Mouse (Mus musculus): ENCODE measurements around the gene Tmem120b. TPM values are rescaled to one million over a fixed set of nuclear protein-coding genes. Genes with fewer than 3 reads are reported as not detected.

Gene Tmem120b
- polyA plus RNA-seq, 1 experiment: 38.8 TPM

GRCm38 (mm10) chr5:123151077-123151476 lies 82.9 kb downstream of the Tmem120b start:
- H3K27ac ChIP-seq (ENCODE audit: control insufficient read depth, insufficient read depth, low read depth, low read length, poor library complexity): peak overlapping the region; percentile 94
- whole genome bisulfite sequencing: 5% methylated on average over 7 of the region's 7 CpGs
- TF ChIP-seq CTCF (IDR thresholded peaks at IDR 0.05; ENCODE audit: control insufficient read depth, insufficient read depth, low read length): no peak
- peak; percentile 69; the same call in 1 of the 2 replicates for TF ChIP-seq POLR2A (IDR thresholded peaks at IDR 0.05; ENCODE audit: borderline replicate concordance, control insufficient read depth, low read depth, low read length)
- H3K4me3 ChIP-seq (replicated peaks; ENCODE audit: control insufficient read depth, low read depth, low read length): peak overlapping the region; percentile 71
- H3K4me1 ChIP-seq (ENCODE audit: control insufficient read depth, insufficient read depth, low read length): peaks cover 15% of the 10 kb centered on the region

GRCm38 (mm10) chr5:123151707-123152362 lies 83.6 kb downstream of the Tmem120b start:
- H3K4me1 ChIP-seq (ENCODE audit: control insufficient read depth, insufficient read depth, low read length): peaks cover 15% of the 10 kb centered on the region
- TF ChIP-seq CTCF (IDR thresholded peaks at IDR 0.05; ENCODE audit: control insufficient read depth, insufficient read depth, low read length) (no peak), POLR2A (IDR thresholded peaks at IDR 0.05; ENCODE audit: borderline replicate concordance, control insufficient read depth, low read depth, low read length) (no peak; the same call in 1 of the 2 replicates)
- peak overlapping the region; percentile 45 for H3K27ac ChIP-seq (ENCODE audit: control insufficient read depth, insufficient read depth, low read depth, low read length, poor library complexity)

GRCm38 (mm10) chr5:123152901-123153300 lies 84.7 kb downstream of the Tmem120b start:
- Histone ChIP-seq H3K27ac (ENCODE audit: control insufficient read depth, insufficient read depth, low read depth, low read length, poor library complexity) (peak overlapping the region; percentile 37; the same call in 1 of the 2 replicates), H3K4me1 (ENCODE audit: control insufficient read depth, insufficient read depth, low read length) (peaks cover 15% of the 10 kb centered on the region), H3K4me3 (replicated peaks; ENCODE audit: control insufficient read depth, low read depth, low read length) (peak overlapping the region; percentile 22)
- TF ChIP-seq CTCF (IDR thresholded peaks at IDR 0.05; ENCODE audit: control insufficient read depth, insufficient read depth, low read length): no peak
- TF ChIP-seq POLR2A (IDR thresholded peaks at IDR 0.05; ENCODE audit: borderline replicate concordance, control insufficient read depth, low read depth, low read length): no peak
- WGBS: 15% methylated on average over 1 of the region's 1 CpGs

More at GRCm38 (mm10) chr5:123151707-123152362, 83.6 kb downstream of the Tmem120b start:
- WGBS: 86% methylated on average over 19 of the region's 19 CpGs
- H3K4me3 ChIP-seq (replicated peaks; ENCODE audit: control insufficient read depth, low read depth, low read length): no peak overlapping the region

DNA sequence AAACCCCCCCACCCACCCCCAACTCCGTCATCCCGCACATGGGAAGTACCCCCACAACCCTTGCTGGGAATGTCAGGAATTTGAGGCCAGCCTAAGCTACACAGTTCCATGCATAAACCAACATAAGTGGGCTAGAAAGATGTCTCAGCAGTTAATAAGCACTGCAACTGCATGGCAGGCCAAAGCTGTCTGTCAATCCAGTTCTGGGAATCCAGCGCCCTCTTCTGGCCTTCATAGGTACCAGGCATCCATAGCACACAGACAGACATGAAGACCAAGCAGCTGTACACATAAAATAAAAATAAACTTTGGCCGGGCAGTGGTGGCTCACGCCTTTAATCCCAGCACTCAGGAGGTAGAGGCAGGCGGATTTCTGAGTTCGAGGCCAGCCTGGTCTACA lies 87.2 kb downstream of the Tmem120b start:
- 49% methylated on average over 7 of the region's 7 CpGs for WGBS
- TF ChIP-seq POLR2A (IDR thresholded peaks at IDR 0.05; ENCODE audit: borderline replicate concordance, control insufficient read depth, low read depth, low read length) (no peak), CTCF (IDR thresholded peaks at IDR 0.05; ENCODE audit: control insufficient read depth, insufficient read depth, low read length) (peak; percentile 89)

GRCm38 (mm10) chr5:123156763-123157162 lies 88.5 kb downstream of the Tmem120b start:
- TF ChIP-seq CTCF (IDR thresholded peaks at IDR 0.05; ENCODE audit: control insufficient read depth, insufficient read depth, low read length) (peak; percentile 53), POLR2A (IDR thresholded peaks at IDR 0.05; ENCODE audit: borderline replicate concordance, control insufficient read depth, low read depth, low read length) (no peak)
- no peak overlapping the region for H3K4me3 ChIP-seq (replicated peaks; ENCODE audit: control insufficient read depth, low read depth, low read length)
- 90% methylated on average over 12 of the region's 12 CpGs for WGBS
- peaks cover 8% of the 10 kb centered on the region; the same call in 1 of the 2 replicates for H3K4me1 ChIP-seq (ENCODE audit: control insufficient read depth, insufficient read depth, low read length)
- H3K27ac ChIP-seq (ENCODE audit: control insufficient read depth, insufficient read depth, low read depth, low read length, poor library complexity): no peak overlapping the region

More for the DNA sequence above, 87.2 kb downstream of the Tmem120b start:
- Histone ChIP-seq H3K4me3 (replicated peaks; ENCODE audit: control insufficient read depth, low read depth, low read length) (no peak overlapping the region), H3K4me1 (ENCODE audit: control insufficient read depth, insufficient read depth, low read length) (peaks cover 11% of the 10 kb centered on the region), H3K27ac (ENCODE audit: control insufficient read depth, insufficient read depth, low read depth, low read length, poor library complexity) (no peak overlapping the region)

- 76% methylated on average over 4 of the region's 4 CpGs for WGBS
- TF ChIP-seq CTCF (IDR thresholded peaks at IDR 0.05; ENCODE audit: control insufficient read depth, insufficient read depth, low read length) (no peak), POLR2A (IDR thresholded peaks at IDR 0.05; ENCODE audit: borderline replicate concordance, control insufficient read depth, low read depth, low read length) (no peak)
- H3K4me3 ChIP-seq (replicated peaks; ENCODE audit: control insufficient read depth, low read depth, low read length): no peak overlapping the region
Measured at GRCm38 (mm10) chr5:123157972-123158371, 89.8 kb downstream of the Tmem120b start.

GRCm38 (mm10) chr5:123159446-123159845 lies 91.2 kb downstream of the Tmem120b start:
- H3K4me1 ChIP-seq (ENCODE audit: control insufficient read depth, insufficient read depth, low read length): no peaks in the 10 kb centered on the region
- 93% methylated on average over 4 of the region's 4 CpGs for WGBS
- TF ChIP-seq CTCF (IDR thresholded peaks at IDR 0.05; ENCODE audit: control insufficient read depth, insufficient read depth, low read length) (no peak), POLR2A (IDR thresholded peaks at IDR 0.05; ENCODE audit: borderline replicate concordance, control insufficient read depth, low read depth, low read length) (no peak)
- no peak overlapping the region for H3K27ac ChIP-seq (ENCODE audit: control insufficient read depth, insufficient read depth, low read depth, low read length, poor library complexity)
- H3K4me3 ChIP-seq (replicated peaks; ENCODE audit: control insufficient read depth, low read depth, low read length): no peak overlapping the region

More at GRCm38 (mm10) chr5:123157972-123158371, 89.8 kb downstream of the Tmem120b start:
- no peak overlapping the region for H3K27ac ChIP-seq (ENCODE audit: control insufficient read depth, insufficient read depth, low read depth, low read length, poor library complexity)
- peaks cover 2% of the 10 kb centered on the region; the same call in 1 of the 2 replicates for H3K4me1 ChIP-seq (ENCODE audit: control insufficient read depth, insufficient read depth, low read length)

GRCm38 (mm10) chr5:123159866-123160265 lies 91.7 kb downstream of the Tmem120b start:
- 97% methylated on average over 15 of the region's 15 CpGs for WGBS
- Histone ChIP-seq H3K4me3 (replicated peaks; ENCODE audit: control insufficient read depth, low read depth, low read length) (no peak overlapping the region), H3K4me1 (ENCODE audit: control insufficient read depth, insufficient read depth, low read length) (no peaks in the 10 kb centered on the region), H3K27ac (ENCODE audit: control insufficient read depth, insufficient read depth, low read depth, low read length, poor library complexity) (no peak overlapping the region)
- TF ChIP-seq CTCF (IDR thresholded peaks at IDR 0.05; ENCODE audit: control insufficient read depth, insufficient read depth, low read length): no peak
